Mouse (Mus musculus) heart, embryonic 14.5 days (tissue): ENCODE data around the gene Epsti1. TPM values are rescaled to one million over a fixed set of nuclear protein-coding genes. Genes with fewer than 3 reads are reported as not detected.
"Not testable (repeated sequence)": the region's sequence is repeated elsewhere in the genome, so short reads cannot be mapped to it uniquely, and the experiment has no call there.

ENCODE experiments used
- ATAC-seq: fragments of 200-750 bp; cut with Nextera tagmentation; 2 replicates; pipeline ENCODE4 v1.8.0; 2017; ENCODE audit warnings: low read depth, moderate TSS enrichment; ENCODE audit not compliant: insufficient number of reproducible peaks, insufficient read depth, low FRiP score
- H3K27ac ChIP-seq, 2 experiments: fragments of 200-500 bp in 1 of 2; fragments of 300-500 bp in 1 of 2; sonication (generic) in 1 of 2; replicated peaks in 1 of 2; 2 replicates each; pipeline ENCODE4 v1.5.1; 2012 to 2014; ENCODE audit warnings: low read depth in 2 of 2, low read length in 2 of 2, control low read depth in 1 of 2, mild to moderate bottlenecking in 1 of 2, mixed read lengths in 1 of 2; ENCODE audit not compliant: control insufficient read depth in 1 of 2, insufficient read depth in 1 of 2
- H3K27me3 ChIP-seq: fragments of 300-500 bp; sonication (generic); 2 replicates; pipeline ENCODE4 v1.6.1; 2014; ENCODE audit warnings: mild to moderate bottlenecking, low read length, control low read depth; ENCODE audit not compliant: control insufficient read depth, insufficient read depth
- H3K36me3 ChIP-seq: fragments of 300-500 bp; sonication (generic); 2 replicates; pipeline ENCODE4 v1.6.1; 2014; ENCODE audit warnings: mild to moderate bottlenecking, control low read depth, low read length, mixed read lengths; ENCODE audit not compliant: control insufficient read depth, insufficient read depth
- H3K4me1 ChIP-seq, 2 experiments: fragments of 200-500 bp in 1 of 2; fragments of 300-500 bp in 1 of 2; sonication (generic) in 1 of 2; 2 replicates each; pipeline ENCODE4 v1.6.1; 2012 to 2014; ENCODE audit warnings: low read length in 2 of 2, control low read depth in 1 of 2, mixed read lengths in 1 of 2; ENCODE audit not compliant: control insufficient read depth in 2 of 2, insufficient read depth in 2 of 2
- H3K4me2 ChIP-seq: fragments of 300-500 bp; sonication (generic); 2 replicates; pipeline ENCODE4 v1.6.1; 2014; ENCODE audit warnings: mild to moderate bottlenecking, low read length
- H3K4me3 ChIP-seq, 2 experiments: fragments of 200-500 bp in 1 of 2; fragments of 300-500 bp in 1 of 2; sonication (generic) in 1 of 2; 2 replicates each; pipeline ENCODE4 v1.5.1; 2012 to 2014; ENCODE audit warnings: low read length in 2 of 2, mild to moderate bottlenecking in 2 of 2, control low read depth in 1 of 2, low read depth in 1 of 2, moderate library complexity in 1 of 2; ENCODE audit not compliant: control insufficient read depth in 1 of 2, insufficient read depth in 1 of 2
- H3K9ac ChIP-seq: fragments of 300-500 bp; sonication (generic); 2 replicates; pipeline ENCODE4 v1.6.1; 2014; ENCODE audit warnings: mild to moderate bottlenecking, low read length
- H3K9me3 ChIP-seq: fragments of 300-500 bp; sonication (generic); 2 replicates; pipeline ENCODE4 v1.6.1; 2016; ENCODE audit warnings: low read length, control low read depth; ENCODE audit not compliant: control insufficient read depth
- WGBS: fragments of 180-500 bp; shearing (Covaris S2); extraction: QIAGEN DNeasy Blood & Tissue Kit; methylation state at CpG from one replicate; pipeline ENCODE4 v1.1.7; 2014; 5-methylcytosine and 5-hydroxymethylcytosine counted together
- polyA plus RNA-seq: library from polyadenylated mRNA; unstranded; fragments of >200 nt; fragmentation: Nextera tagmentation; extraction: Ambion mirVana; gene quantifications from 2 replicates; pipeline ENCODE4 v1.2.1, GENCODE M21; 2014

The Epsti1 gene
- polyA plus RNA-seq, 1 experiment from 2014 or later, result 0.86 TPM

- Histone ChIP-seq H3K27me3 (no peaks in the 10 kb centered on the region), H3K4me3 (no peak overlapping the region), H3K9me3 (no peaks in the 10 kb centered on the region), H3K4me2 (no peak overlapping the region), H3K36me3 (peaks cover 7% of the 10 kb centered on the region; the same call in 1 of the 2 replicates), H3K27ac (no peak overlapping the region), H3K4me1 (peaks cover 2 to 11% of the 10 kb centered on the region in 2 experiments; a peak in 2 of 4 replicates), H3K9ac (no peak overlapping the region)
- no peak for ATAC-seq
- 92% methylated on average over 6 of the region's 6 CpGs for WGBS
Measured at GRCm38 (mm10) chr14:77871380-77871975, 32.6 kb upstream of the Epsti1 start.

- peak within 1 kb of the TSS in 1 of 2 experiments; percentile 65; a peak in 3 of 4 replicates for H3K27ac ChIP-seq
- 2% methylated on average over 44 of the region's 44 CpGs for WGBS
- ATAC-seq, result peak; percentile 89
Measured at GRCm38 (mm10) chr14:77874304-77875241, 29.5 kb upstream of the Epsti1 start, which contains the start of gene Dnajc15. TSS of gene Dnajc15 (minus strand) at chr14:77875125.

GRCm38 (mm10) chr14:77876199-77876598 lies 27.8 kb upstream of the Epsti1 start:
- no peaks in the 10 kb centered on the region for H3K36me3 ChIP-seq
- H3K27me3 ChIP-seq, result no peaks in the 10 kb centered on the region
- no peak overlapping the region for H3K9ac ChIP-seq
- peaks cover 2 to 11% of the 10 kb centered on the region in 2 experiments; a peak in 2 of 4 replicates for H3K4me1 ChIP-seq
- WGBS, result 95% methylated on average over 1 of the region's 1 CpGs
- no peaks in the 10 kb centered on the region for H3K9me3 ChIP-seq
- ATAC-seq, result no peak
- no peak overlapping the region for H3K27ac ChIP-seq
- H3K4me3 ChIP-seq, result no peak overlapping the region
- H3K4me2 ChIP-seq, result no peak overlapping the region

More at GRCm38 (mm10) chr14:77874304-77875241, 29.5 kb upstream of the Epsti1 start, which contains the start of gene Dnajc15:
- H3K4me2 ChIP-seq, result peak within 1 kb of the TSS; percentile 84
- peaks cover 2 to 11% of the 10 kb centered on the region in 2 experiments; a peak in 2 of 4 replicates for H3K4me1 ChIP-seq
- no peaks in the 10 kb centered on the region for H3K27me3 ChIP-seq
- peak within 1 kb of the TSS; percentile 94 for H3K9ac ChIP-seq
- no peaks in the 10 kb centered on the region for H3K9me3 ChIP-seq
- H3K4me3 ChIP-seq, result peak within 1 kb of the TSS; percentile 98 to 99
- H3K36me3 ChIP-seq, result peaks cover 7% of the 10 kb centered on the region; the same call in 1 of the 2 replicates

DNA sequence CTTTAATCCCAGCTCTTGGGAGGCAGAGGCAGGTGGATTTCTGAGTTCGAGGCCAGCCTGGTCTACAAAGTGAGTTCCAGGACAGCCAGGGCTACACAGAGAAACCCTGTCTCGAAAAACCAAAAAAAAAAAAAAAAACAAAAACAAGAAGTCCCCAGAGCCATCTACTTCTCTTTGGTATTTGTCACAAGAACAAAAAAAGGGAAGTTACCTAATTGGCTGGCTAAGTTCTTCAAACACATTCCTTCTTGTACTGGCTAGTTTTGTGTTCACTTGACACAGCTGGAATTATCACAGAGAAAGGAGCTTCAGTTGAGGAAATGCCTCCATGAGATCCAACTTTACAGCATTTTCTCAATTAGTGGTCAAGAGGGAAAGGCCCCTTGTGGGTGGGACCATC lies 26.2 kb upstream of the Epsti1 start:
- H3K27me3 ChIP-seq, H3K27ac ChIP-seq, H3K4me2 ChIP-seq, H3K9me3 ChIP-seq, H3K4me3 ChIP-seq, ATAC-seq, H3K36me3 ChIP-seq, H3K9ac ChIP-seq: not testable (repeated sequence)
- H3K4me1 ChIP-seq, result peaks cover 2 to 11% of the 10 kb centered on the region in 2 experiments; a peak in 2 of 4 replicates
- WGBS, result 64% methylated on average over 2 of the region's 2 CpGs

GRCm38 (mm10) chr14:77881998-77882397 lies 22.0 kb upstream of the Epsti1 start:
- no peak overlapping the region for H3K4me3 ChIP-seq
- WGBS, result 80% methylated on average over 1 of the region's 1 CpGs
- ATAC-seq, result no peak
- H3K36me3 ChIP-seq, result no peaks in the 10 kb centered on the region
- no peaks in the 10 kb centered on the region for H3K9me3 ChIP-seq
- no peaks in the 10 kb centered on the region for H3K4me1 ChIP-seq
- H3K27ac ChIP-seq, result no peak overlapping the region
- H3K27me3 ChIP-seq, result no peaks in the 10 kb centered on the region
- H3K9ac ChIP-seq, result no peak overlapping the region
- H3K4me2 ChIP-seq, result no peak overlapping the region

- Histone ChIP-seq H3K4me1 (no peaks in the 10 kb centered on the region), H3K9me3 (no peaks in the 10 kb centered on the region), H3K4me2 (no peak overlapping the region), H3K27ac (no peak overlapping the region), H3K27me3 (no peaks in the 10 kb centered on the region), H3K9ac (no peak overlapping the region), H3K4me3 (no peak overlapping the region), H3K36me3 (no peaks in the 10 kb centered on the region)
- WGBS, result 73% methylated on average over 6 of the region's 6 CpGs
- ATAC-seq, result no peak
Measured at GRCm38 (mm10) chr14:77882669-77883068, 21.4 kb upstream of the Epsti1 start.

- Histone ChIP-seq H3K4me1 (no peaks in the 10 kb centered on the region), H3K4me3 (no peak overlapping the region), H3K9me3 (no peaks in the 10 kb centered on the region), H3K27ac (no peak overlapping the region), H3K9ac (no peak overlapping the region), H3K27me3 (no peaks in the 10 kb centered on the region), H3K4me2 (no peak overlapping the region), H3K36me3 (no peaks in the 10 kb centered on the region)
- no peak for ATAC-seq
- 82% methylated on average over 3 of the region's 3 CpGs for WGBS
Measured at GRCm38 (mm10) chr14:77886376-77886775, 17.7 kb upstream of the Epsti1 start.
